Mouse (Mus musculus) heart, embryonic 14.5 days (tissue): ENCODE data around the gene Med24. TPM values are rescaled to one million over a fixed set of nuclear protein-coding genes. Genes with fewer than 3 reads are reported as not detected.
A peak's percentile ranks its signal among the peaks of the same experiment; 100 is the strongest.

ENCODE experiments used
- ATAC-seq: fragments of 200-750 bp; cut with Nextera tagmentation; 2 replicates; pipeline ENCODE4 v1.8.0; 2017; ENCODE audit warnings: low read depth, moderate TSS enrichment; ENCODE audit not compliant: insufficient number of reproducible peaks, insufficient read depth, low FRiP score
- H3K27ac ChIP-seq, 2 experiments: fragments of 200-500 bp in 1 of 2; fragments of 300-500 bp in 1 of 2; sonication (generic) in 1 of 2; replicated peaks in 1 of 2; 2 replicates each; pipeline ENCODE4 v1.5.1; 2012 to 2014; ENCODE audit warnings: low read depth in 2 of 2, low read length in 2 of 2, control low read depth in 1 of 2, mild to moderate bottlenecking in 1 of 2, mixed read lengths in 1 of 2; ENCODE audit not compliant: control insufficient read depth in 1 of 2, insufficient read depth in 1 of 2
- H3K27me3 ChIP-seq: fragments of 300-500 bp; sonication (generic); 2 replicates; pipeline ENCODE4 v1.6.1; 2014; ENCODE audit warnings: mild to moderate bottlenecking, low read length, control low read depth; ENCODE audit not compliant: control insufficient read depth, insufficient read depth
- H3K36me3 ChIP-seq: fragments of 300-500 bp; sonication (generic); 2 replicates; pipeline ENCODE4 v1.6.1; 2014; ENCODE audit warnings: mild to moderate bottlenecking, control low read depth, low read length, mixed read lengths; ENCODE audit not compliant: control insufficient read depth, insufficient read depth
- H3K4me1 ChIP-seq, 2 experiments: fragments of 200-500 bp in 1 of 2; fragments of 300-500 bp in 1 of 2; sonication (generic) in 1 of 2; 2 replicates each; pipeline ENCODE4 v1.6.1; 2012 to 2014; ENCODE audit warnings: low read length in 2 of 2, control low read depth in 1 of 2, mixed read lengths in 1 of 2; ENCODE audit not compliant: control insufficient read depth in 2 of 2, insufficient read depth in 2 of 2
- H3K4me2 ChIP-seq: fragments of 300-500 bp; sonication (generic); 2 replicates; pipeline ENCODE4 v1.6.1; 2014; ENCODE audit warnings: mild to moderate bottlenecking, low read length
- H3K4me3 ChIP-seq, 2 experiments: fragments of 200-500 bp in 1 of 2; fragments of 300-500 bp in 1 of 2; sonication (generic) in 1 of 2; 2 replicates each; pipeline ENCODE4 v1.5.1; 2012 to 2014; ENCODE audit warnings: low read length in 2 of 2, mild to moderate bottlenecking in 2 of 2, control low read depth in 1 of 2, low read depth in 1 of 2, moderate library complexity in 1 of 2; ENCODE audit not compliant: control insufficient read depth in 1 of 2, insufficient read depth in 1 of 2
- H3K9ac ChIP-seq: fragments of 300-500 bp; sonication (generic); 2 replicates; pipeline ENCODE4 v1.6.1; 2014; ENCODE audit warnings: mild to moderate bottlenecking, low read length
- H3K9me3 ChIP-seq: fragments of 300-500 bp; sonication (generic); 2 replicates; pipeline ENCODE4 v1.6.1; 2016; ENCODE audit warnings: low read length, control low read depth; ENCODE audit not compliant: control insufficient read depth
- WGBS: fragments of 180-500 bp; shearing (Covaris S2); extraction: QIAGEN DNeasy Blood & Tissue Kit; methylation state at CpG from one replicate; pipeline ENCODE4 v1.1.7; 2014; 5-methylcytosine and 5-hydroxymethylcytosine counted together
- polyA plus RNA-seq: library from polyadenylated mRNA; unstranded; fragments of >200 nt; fragmentation: Nextera tagmentation; extraction: Ambion mirVana; gene quantifications from 2 replicates; pipeline ENCODE4 v1.2.1, GENCODE M21; 2014

Gene Med24
- polyA plus RNA-seq, 1 experiment from 2014 or later, result 28.5 TPM

GRCm38 (mm10) chr11:98742397-98743291 is 13.4 kb upstream of the Med24 start:
- Histone ChIP-seq H3K9ac (peak overlapping the region; percentile 98), H3K4me1 (peaks cover 45 to 68% of the 10 kb centered on the region in 2 experiments)
- WGBS, result under 1% methylated on average over 17 of the region's 21 CpGs

GRCm38 (mm10) chr11:98741622-98742396 is 12.6 kb upstream of the Med24 start:
- peak overlapping the region; percentile 91 to 98 for H3K27ac ChIP-seq
- ATAC-seq, result peak; percentile 65
- H3K9ac ChIP-seq, result peak overlapping the region; percentile 98
- H3K4me1 ChIP-seq, result peaks cover 39 to 61% of the 10 kb centered on the region in 2 experiments
- H3K4me3 ChIP-seq, result peak overlapping the region; percentile 76 to 93
- peak overlapping the region; percentile 73 for H3K4me2 ChIP-seq
- H3K27me3 ChIP-seq, result no peaks in the 10 kb centered on the region
- 0 out of 2 replicates have a peak, but pooled peaks cover 3% of the 10 kb centered on the region for H3K36me3 ChIP-seq
- 1% methylated on average over 63 of the region's 86 CpGs for WGBS
- H3K9me3 ChIP-seq, result no peaks in the 10 kb centered on the region

More at GRCm38 (mm10) chr11:98742397-98743291, 13.4 kb upstream of the Med24 start:
- Histone ChIP-seq H3K4me3 (peak overlapping the region; percentile 76 to 93), H3K27ac (peak overlapping the region; percentile 79 to 98), H3K9me3 (no peaks in the 10 kb centered on the region), H3K4me2 (peak overlapping the region; percentile 73), H3K27me3 (no peaks in the 10 kb centered on the region), H3K36me3 (0 out of 2 replicates have a peak, but pooled peaks cover 3% of the 10 kb centered on the region)
- no peak for ATAC-seq

- whole genome bisulfite sequencing, result under 1% methylated on average over 17 of the region's 17 CpGs
- peaks cover 32 to 54% of the 10 kb centered on the region in 2 experiments for H3K4me1 ChIP-seq
Observed at GRCm38 (mm10) chr11:98741051-98741620, 11.9 kb upstream of the Med24 start.

DNA sequence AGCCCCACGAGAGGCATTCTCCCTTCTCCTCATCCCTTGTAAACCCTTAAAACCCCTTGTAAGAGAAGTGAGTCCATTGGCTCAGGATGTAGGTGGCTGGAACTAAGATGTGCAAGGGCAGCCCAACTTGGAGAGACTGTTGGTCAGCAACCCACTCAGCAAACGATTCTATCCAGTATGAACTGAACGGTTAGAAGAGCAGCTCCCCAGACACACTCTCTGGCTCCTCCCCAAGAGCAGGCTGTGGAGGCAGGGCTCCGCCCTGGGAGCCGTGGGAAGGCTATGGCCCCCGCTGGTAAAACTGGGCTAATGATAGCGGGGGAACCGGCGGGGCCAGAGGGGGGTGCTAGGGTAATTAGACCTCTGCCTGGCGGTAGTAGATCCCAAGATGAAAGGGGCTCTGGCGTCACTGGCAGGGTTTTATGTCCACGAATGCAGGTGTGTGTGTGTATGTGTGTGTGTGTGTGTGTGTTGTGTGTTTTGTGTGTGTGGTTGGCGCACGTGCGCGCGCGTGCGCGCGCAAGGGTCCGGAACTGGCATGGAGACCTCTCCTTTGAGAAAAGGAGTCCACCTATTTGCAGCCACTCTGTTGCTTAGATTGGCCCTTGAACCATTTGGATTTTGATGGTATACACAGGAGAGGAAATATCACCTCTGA is 11.3 kb upstream of the Med24 start, which contains the start of gene Thra:
Gene Thra (plus strand): TSS at position 246 of the 658 bp plus-strand sequence.
- Histone ChIP-seq H3K9ac (peak within 1 kb of the TSS; percentile 98), H3K4me1 (peaks cover 27 to 48% of the 10 kb centered on the region in 2 experiments), H3K36me3 (no peaks in the 10 kb centered on the region), H3K27me3 (no peaks in the 10 kb centered on the region), H3K27ac (peak within 1 kb of the TSS; percentile 91 to 98), H3K9me3 (no peaks in the 10 kb centered on the region), H3K4me2 (peak within 1 kb of the TSS; percentile 73), H3K4me3 (peak within 1 kb of the TSS; percentile 51 to 93)
- WGBS, result under 1% methylated on average over 22 of the region's 22 CpGs
- ATAC-seq, result peak; percentile 59

More at GRCm38 (mm10) chr11:98741051-98741620, 11.9 kb upstream of the Med24 start:
- H3K9ac ChIP-seq, result peak overlapping the region; percentile 98
- 0 out of 2 replicates have a peak, but pooled peaks cover 3% of the 10 kb centered on the region for H3K36me3 ChIP-seq
- H3K27ac ChIP-seq, result peak overlapping the region; percentile 91 to 98
- peak overlapping the region; percentile 51 to 93 for H3K4me3 ChIP-seq
- no peaks in the 10 kb centered on the region for H3K9me3 ChIP-seq
- H3K4me2 ChIP-seq, result peak overlapping the region; percentile 73
- H3K27me3 ChIP-seq, result no peaks in the 10 kb centered on the region
- no peak for ATAC-seq

DNA sequence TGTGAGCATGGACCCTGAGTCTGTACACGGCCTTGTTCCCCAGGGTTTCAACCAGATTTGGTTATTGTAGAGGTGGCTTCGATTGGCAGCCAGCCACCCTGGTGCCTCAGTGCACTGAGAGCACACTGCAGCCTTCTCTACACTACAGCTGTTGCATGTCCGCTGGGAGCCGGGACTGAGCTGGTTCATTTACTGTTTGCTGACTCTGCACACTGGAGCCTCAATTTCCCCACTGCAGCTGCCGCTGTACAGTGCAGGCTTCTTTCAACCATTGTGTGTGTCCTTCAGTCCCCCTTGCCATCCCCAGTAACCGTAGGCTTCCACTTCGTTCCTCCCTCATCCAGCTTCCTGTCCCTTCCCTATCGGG is 10.8 kb upstream of the Med24 start:
- peaks cover 27 to 43% of the 10 kb centered on the region in 2 experiments for H3K4me1 ChIP-seq
- peak overlapping the region; percentile 91 to 98 for H3K27ac ChIP-seq
- H3K4me2 ChIP-seq, result peak overlapping the region; percentile 73
- H3K27me3 ChIP-seq, result no peaks in the 10 kb centered on the region
- H3K4me3 ChIP-seq, result peak overlapping the region; percentile 51 to 93
- H3K9ac ChIP-seq, result peak overlapping the region; percentile 98
- no peaks in the 10 kb centered on the region for H3K9me3 ChIP-seq
- 8% methylated on average over 8 of the region's 8 CpGs for WGBS
- no peak for ATAC-seq
- no peaks in the 10 kb centered on the region for H3K36me3 ChIP-seq

DNA sequence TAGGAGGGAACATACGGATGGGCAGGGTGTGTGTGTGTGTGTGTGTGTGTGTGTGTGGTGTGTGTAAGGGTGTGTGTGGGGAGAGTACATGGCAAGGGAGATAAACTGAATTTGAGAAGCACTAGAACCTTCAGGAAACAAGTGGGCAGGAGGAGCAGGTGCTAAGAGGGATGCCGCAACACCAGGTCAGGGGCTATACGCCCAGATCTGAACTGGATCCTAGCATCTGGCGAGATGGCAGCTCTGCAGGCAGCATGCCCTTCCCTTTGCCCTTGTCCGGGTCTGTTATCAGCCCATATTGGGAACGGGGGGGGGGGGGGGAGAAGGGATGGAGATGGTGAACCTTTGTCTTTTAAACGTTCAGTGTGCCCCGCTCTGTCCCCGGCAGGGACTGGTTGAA is 9.7 kb upstream of the Med24 start:
- Histone ChIP-seq H3K4me3 (no peak overlapping the region), H3K36me3 (no peaks in the 10 kb centered on the region), H3K9me3 (peaks cover 3% of the 10 kb centered on the region; the same call in 1 of the 2 replicates), H3K4me2 (no peak overlapping the region), H3K4me1 (peaks cover 16 to 32% of the 10 kb centered on the region in 2 experiments), H3K27ac (no peak overlapping the region), H3K27me3 (no peaks in the 10 kb centered on the region), H3K9ac (no peak overlapping the region)
- 64% methylated on average over 8 of the region's 9 CpGs for WGBS
- no peak for ATAC-seq
